Mouse (Mus musculus): ENCODE results near the gene Ptpn3. TPM values are rescaled to one million over a fixed set of nuclear protein-coding genes. Genes with fewer than 3 reads are reported as not detected.
A peak's percentile ranks its signal among the peaks of the same experiment; 100 is the strongest.

Gene Ptpn3
- 10 to 100 TPM; 18.8 to 24.3 TPM for total RNA-seq (2021)
- long read RNA-seq, experiment 1, partial matches to known transcripts, result 3 of 12 reads
- long read RNA-seq, experiment 1, other reads (novel, unspliced or antisense), result 9 of 12 reads
- long read RNA-seq, experiment 2, partial matches to known transcripts, result 6 of 33 reads
- long read RNA-seq, experiment 2, other reads (novel, unspliced or antisense), result 27 of 33 reads

DNA sequence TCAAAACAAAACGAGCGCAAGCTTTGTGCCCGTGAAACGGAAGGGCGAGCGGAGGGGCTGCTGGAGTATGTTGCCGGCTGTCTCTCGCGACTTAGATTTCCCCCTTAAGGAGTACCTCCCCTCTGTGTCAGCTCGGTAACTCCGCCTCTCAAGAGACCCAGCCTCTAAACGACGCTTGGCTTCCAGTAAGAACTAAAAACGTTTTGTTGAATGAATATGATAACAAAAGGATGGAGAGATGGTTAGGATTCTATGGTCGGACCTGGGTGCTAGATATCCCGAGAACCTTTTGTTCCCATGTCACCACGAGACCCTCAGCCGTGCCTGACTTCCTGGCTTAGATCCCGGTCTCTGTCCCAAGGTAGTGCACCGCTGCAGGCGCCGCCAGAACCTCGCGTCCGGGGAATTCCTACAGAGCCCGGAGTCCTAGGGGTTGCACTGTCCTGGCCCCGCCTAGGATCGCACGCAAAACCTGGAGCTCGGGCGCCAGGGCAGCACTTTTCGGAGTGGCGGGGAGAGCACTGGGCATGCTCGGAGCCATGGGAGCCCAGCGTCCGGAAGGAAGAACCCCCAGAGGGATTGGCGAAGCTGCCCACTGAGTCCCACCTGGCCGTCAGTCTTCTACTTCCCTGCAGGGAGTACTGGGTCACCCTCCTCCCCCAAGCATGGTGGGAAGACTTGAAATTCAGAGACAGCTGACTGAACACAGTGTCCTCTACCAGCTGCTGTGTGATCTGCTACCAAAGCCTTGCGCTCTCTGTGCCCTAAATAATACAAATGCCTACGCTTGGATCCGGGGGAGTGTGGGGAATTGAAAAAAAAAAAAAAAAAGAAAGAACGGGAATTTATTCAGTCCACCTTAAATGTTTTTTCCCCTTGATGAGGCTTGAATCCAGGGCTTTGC, at the start of gene Ptpn3:
TSS of gene Ptpn3 (minus strand) at position 428 of the 904 bp plus-strand sequence.
- DNase-seq, result peak; percentile 73
- intact Hi-C loops (cut with DNase I; ENCODE audit: low total_unique reads), result no loop called here

DNA sequence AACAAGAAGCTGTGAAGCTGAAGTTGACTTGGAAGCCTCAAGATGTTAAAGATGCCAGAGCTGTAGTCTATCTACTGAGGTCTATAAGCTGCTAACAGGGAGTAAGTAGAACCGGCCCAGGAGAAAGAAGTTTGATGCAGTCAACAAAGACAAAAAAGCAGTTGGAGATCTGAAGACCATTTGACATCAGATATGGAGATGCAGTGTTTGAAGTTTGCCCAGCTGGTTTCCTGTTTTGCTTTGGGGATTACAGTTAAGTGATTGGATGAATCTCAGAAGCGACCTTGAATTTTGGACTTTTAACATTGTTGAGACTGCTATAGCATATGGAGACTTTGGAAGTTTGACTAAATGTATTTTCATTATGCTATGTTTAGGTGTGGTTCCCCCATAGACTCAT, 48.9 kb upstream of the Ptpn3 start:
- no peak for DNase-seq
- intact Hi-C loops (cut with DNase I; ENCODE audit: low total_unique reads), result no loop called here

DNA sequence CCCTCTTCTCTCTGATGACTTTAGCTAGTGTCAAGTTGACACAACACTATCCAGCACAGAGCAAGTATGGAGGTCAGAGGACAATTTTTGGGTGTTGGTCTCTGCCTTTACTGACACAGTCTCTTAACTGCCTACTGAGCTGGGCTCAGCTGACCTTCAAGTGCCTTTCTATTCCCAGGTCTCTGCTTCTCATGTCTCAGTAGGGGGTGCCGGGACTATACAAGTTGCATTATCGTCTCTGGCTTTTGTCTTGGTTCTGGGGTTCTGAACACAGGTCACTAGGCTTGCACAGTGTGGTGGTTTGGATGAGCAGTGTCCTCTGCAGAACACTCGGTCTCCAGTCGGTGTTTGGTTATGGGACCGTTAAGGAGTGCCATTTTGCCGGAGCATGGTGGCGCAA, 42.4 kb upstream of the Ptpn3 start:
- DNase-seq, result no peak
- intact Hi-C loops (cut with DNase I; ENCODE audit: low total_unique reads), result no loop called here

DNA sequence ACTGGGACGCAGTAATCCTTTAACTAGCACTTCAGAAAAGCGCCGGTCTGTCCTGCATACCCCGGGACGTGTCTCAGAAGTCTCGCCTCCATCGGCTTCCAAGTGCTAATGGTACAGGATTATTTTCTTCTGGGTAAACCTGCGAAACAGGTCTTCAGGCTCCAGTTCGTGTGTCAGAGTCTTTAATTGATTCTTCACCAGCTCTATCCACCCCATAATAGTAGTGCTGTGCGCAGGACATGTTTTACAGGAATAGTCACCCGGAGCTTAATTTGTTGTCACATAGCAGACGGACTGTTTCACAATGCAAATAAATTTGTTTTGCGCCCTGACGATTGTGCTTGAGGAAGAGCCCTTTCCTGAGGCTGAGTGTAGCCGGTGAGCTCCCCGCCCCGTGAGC, 37.3 kb upstream of the Ptpn3 start:
- no peak for DNase-seq
- intact Hi-C loops (cut with DNase I; ENCODE audit: low total_unique reads), result no loop called here

DNA sequence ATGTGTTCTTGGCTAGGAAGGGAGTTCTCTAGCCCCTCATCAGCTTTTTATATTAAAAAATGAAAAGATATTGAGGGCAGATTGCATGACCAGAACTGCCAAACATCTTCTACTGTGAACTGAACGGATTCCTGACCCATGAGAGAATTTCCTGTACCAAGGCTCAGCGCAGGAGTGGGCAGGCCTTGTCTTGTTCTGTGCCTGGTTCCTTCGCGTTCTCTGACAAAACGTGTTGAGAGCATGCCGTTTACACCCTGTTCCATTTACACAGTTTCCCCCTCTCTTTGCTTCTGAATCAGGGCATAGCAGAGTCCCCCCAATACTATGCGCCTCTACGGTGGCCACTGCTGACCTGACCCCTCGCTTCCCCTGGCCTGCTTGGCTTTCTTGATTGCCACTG, 36.4 kb upstream of the Ptpn3 start:
- no peak for DNase-seq

DNA sequence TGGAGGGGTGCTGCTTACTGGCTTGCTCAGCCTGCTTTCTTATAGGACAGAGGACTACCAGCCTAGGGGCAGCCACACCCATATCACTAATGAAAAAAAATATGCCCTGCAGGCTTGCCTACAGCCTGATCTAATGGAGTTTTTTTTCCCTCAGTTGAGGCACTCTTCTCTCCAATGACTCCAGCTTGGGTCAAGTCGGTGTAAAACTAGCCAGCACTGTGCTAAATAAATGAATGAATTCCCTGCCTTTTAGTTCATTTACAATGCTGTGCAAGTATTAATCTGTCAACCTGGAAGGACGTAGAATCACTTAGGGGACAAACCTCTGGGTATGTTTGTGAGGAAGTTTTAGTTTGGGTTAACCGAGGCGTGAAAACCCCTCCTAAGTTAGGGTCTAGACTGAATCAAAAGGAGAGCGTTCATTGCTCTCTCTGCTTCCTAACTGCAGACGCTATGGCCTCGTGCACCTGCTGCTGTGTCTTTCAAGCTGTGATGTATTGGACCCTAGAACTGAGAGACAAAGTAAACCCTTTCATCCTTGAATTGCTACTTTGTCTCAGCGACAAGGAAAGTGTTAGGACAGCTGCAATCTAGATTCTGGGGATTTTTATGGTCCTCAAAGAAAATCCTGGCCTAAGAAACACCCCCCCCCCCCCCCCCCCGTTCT, 33.5 kb upstream of the Ptpn3 start:
- DNase-seq, result no peak
- intact Hi-C loops (cut with DNase I; ENCODE audit: low total_unique reads), result no loop called here

More for the DNA sequence above, 36.4 kb upstream of the Ptpn3 start:
- intact Hi-C loops (cut with DNase I; ENCODE audit: low total_unique reads), result no loop called here

DNA sequence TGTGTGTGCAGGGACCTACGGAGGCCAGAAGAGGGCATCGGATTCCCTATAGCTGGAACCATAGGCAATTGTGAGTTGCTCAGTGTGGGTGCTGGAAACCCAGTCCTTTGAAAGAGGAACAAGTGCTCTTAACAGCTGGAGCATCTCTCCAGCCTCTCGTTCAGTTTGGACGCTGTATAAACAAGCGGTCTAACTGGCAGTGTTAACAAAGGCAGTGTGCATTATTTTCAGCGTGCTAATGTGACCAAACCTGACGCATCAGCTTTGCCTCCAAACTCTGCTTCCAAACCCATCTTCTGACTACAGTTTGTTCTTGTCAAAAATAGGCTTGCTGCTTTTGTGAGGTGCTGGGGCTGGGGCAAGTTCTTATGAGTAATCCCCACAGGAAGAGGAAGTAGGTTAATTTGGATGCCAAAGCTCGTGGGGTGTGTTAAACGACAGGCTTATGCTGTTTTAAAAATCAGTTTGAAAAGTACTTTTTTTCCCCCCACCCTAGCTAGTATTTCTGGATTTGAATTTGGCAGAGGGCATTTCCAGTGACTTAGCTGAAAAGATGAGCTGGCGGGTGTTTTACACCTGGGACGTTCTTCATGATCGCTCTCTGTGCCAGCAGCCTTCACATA, 32.4 kb upstream of the Ptpn3 start:
- DNase-seq, result no peak
- intact Hi-C loops (cut with DNase I; ENCODE audit: low total_unique reads), result no loop called here

DNA sequence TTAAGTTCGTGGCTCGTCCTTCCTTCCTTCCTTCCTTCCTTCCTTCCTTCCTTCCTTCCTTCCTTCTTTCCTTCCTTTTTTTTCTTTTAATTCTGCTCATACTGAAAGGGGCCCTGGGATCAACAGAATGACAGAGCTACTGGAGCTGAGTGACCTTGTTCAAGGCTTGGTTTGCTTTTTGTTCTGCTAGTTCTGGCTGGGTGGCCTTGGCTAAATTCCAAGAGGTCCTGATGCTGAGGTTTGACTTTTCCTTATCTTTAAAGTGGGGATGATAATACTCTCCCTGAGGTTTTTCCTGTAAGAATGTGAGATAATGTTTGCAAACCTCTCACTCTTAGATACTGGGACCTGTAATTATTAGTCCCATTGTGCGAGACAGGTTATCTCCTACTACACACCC, 30.9 kb upstream of the Ptpn3 start:
- intact Hi-C loops (cut with DNase I; ENCODE audit: low total_unique reads), result no loop called here
- DNase-seq, result no peak

DNA sequence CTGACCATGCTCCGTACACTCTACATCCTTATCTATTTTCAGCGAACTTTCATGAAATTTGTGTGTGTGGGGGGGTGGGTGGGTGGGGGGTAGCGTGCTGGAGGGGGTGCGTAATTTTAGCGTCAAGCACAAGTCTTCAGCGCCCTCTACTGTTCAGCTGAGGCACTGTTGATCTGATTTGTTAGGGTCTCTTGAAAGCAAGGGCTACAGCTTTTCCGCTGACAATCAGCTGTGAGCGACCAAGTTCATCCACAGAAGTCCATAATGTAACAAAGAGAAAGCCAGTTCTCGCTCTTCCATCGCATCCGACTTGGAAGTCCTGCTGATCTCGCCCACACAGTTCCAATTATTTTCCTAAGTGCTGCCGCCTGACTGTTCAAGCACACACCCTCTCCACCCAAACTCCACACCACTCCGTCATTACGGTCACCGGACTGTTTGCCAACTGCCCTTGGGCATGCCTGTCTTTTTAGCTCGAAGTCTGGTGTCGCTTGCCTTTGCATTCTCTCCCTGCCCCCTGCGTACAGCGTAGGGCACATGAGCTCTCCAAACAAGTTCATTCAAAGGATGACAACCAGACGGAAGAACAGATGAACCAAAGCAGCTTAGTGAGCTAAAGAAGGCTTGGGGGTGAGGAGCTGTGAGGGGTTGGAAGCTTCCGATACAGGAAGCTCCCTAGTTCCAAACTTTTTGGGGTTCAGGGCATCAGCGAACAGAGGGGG, 19.1 kb upstream of the Ptpn3 start:
- intact Hi-C loops (cut with DNase I; ENCODE audit: low total_unique reads), result loop anchor here (5.0 kb wide), 2 partner anchors 253 to 303 kb away; no protein-coding TSS in a partner anchor
- peak; percentile 20 for DNase-seq

DNA sequence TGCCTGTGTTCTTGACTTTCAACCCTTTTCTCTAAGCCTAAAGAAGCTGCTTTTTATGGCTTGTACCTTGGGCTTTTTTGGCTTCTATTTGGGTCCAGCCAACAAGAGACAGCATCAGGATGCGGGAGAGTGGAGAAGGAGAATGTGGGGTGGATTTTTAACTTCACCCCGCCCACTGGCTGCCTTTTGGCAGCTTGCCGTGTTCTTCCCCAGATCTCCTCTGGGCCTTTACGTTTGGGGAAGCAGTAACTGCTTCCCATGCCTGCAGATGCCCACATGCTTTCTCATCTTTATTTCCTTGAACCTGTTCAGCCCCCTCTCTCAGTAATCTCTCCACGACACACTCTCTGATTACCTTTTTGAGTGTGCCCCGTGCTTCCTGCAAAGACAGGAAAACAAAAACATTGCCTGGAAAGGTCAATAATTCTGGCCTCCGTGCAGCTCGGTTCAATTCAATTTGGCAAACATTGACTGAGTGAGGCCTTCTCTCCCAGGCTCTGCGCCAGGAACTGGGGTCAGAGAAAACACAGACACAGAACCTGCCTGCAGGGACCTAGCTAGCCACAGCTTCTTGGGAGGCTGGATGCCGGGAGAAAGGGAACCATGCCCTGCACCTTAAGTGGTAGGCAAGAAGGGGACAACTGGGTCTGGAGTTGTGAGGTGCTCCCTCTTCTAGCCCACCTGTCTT, 17.0 kb upstream of the Ptpn3 start:
- intact Hi-C loops (cut with DNase I; ENCODE audit: low total_unique reads), result no loop called here
- DNase-seq, result no peak

DNA sequence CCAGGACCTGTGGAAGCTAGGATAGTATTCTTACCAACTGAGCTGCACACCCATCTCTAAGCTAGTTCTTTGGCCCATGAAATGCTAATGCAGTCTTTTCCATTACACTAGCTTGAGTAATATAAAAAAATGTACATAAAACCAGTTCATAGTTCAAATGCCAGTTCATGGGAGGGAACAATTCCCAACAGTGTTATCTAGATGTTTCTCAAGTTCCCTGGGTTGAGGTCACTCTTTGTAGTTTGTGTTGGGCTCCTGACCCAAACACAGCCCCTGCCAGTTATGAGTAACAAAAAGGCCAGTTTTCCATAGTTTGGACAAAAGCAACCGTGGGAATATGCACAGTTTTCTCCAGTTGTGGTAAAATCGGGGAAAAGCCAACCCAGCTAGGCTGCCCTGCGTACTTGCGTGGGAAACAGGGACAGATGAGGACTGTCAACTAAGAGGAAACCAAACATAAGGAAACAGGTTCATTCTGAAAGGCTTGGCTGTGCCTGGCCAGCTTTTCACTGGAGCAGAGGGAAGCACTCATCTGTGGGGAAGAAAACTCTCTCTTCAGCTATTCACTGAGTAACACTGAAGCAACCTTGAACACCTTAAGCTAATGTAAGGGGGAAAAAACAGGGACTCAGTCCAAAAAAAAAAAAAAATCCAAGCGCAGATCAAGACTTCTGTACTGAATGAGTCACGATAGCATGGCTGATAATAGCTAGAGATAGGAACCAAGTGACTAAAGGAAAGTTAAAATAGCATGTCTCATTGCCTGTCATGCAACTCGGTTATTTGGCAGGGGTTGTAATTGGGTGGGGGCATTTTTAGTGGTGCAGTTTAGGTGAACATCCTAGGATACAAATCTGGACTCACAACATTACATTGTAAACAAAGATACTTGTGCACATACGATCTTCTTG, 10.9 kb upstream of the Ptpn3 start:
- intact Hi-C loops (cut with DNase I; ENCODE audit: low total_unique reads), result no loop called here

DNA sequence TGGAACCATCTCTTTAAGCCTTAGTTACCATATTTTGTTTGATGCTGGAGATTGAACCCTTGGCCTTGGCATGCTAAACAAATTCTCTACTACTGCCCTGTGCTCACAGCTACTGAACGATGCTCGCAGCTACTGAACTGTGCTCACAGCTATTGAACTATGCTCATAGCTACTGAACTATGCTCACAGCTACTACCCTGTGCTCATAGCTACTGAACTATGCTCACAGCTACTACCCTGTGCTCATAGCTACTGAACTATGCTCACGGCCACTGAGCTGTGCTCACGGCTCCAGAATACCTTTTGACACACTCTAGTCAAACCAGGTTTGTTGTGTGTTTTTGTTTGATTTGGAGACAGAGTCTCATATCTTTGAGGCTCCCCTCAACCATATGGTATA, 10.1 kb upstream of the Ptpn3 start:
- no peak for DNase-seq
- intact Hi-C loops (cut with DNase I; ENCODE audit: low total_unique reads), result no loop called here

More for the DNA sequence above, 10.9 kb upstream of the Ptpn3 start:
- DNase-seq, result no peak

DNA sequence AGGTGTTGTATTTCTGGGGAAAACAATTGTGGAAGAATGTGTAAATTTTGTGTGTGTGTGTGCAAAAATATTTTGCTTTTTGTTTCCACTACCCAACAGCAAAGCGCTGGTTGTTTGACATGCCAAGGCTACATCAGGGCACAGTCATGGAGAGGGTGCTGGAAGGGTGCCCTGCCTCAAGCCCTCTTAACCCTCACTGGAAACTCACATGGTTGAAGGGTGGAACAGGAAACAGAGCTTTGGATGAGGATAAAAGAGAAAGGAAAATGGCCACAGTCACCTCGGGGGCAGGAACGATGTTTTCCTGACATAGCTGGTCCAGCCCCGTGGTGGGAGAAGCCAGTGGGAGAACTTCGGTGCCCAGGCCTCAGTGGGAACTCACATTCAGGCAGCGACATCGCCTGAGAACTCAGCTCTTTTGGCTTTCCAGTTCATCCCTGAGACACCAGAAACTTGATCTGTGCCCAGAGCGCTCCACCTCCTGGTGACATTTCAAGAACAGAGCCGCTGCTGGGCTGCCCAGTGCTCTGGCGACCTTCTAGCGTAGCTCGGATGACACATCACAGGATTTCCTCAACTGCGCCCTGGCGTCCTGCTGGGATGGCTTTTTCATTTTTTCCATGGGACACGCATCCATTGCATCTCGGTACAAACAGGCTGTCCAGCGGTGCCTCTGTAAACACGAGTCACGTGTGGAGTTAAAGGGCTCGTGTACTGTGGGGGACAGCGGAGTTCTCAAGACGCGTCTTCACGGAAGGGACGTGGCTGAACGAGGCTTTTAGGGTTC, 6.8 kb upstream of the Ptpn3 start:
- DNase-seq, result peak; percentile 20
- intact Hi-C loops (cut with DNase I; ENCODE audit: low total_unique reads), result no loop called here

DNA sequence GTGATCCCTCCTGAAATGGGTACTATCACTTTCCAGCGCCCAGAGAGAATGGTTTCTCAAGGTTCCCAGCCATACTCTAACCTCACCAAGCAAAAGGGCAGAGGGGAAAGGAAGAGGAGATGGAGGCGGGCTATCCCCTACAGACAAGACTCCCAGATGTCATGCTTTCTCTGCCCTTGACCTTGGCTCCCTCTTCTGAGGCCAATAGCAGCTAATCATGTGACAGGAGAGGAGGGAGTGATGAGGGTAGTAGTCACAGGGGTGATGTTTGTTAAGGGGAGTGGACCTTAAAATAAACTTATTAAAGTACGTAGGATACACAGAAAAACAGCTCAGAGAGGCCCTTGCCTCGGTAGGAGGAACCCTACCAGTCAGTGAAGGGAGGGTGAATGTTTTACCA, 6.1 kb upstream of the Ptpn3 start:
- intact Hi-C loops (cut with DNase I; ENCODE audit: low total_unique reads), result no loop called here
- DNase-seq, result no peak

DNA sequence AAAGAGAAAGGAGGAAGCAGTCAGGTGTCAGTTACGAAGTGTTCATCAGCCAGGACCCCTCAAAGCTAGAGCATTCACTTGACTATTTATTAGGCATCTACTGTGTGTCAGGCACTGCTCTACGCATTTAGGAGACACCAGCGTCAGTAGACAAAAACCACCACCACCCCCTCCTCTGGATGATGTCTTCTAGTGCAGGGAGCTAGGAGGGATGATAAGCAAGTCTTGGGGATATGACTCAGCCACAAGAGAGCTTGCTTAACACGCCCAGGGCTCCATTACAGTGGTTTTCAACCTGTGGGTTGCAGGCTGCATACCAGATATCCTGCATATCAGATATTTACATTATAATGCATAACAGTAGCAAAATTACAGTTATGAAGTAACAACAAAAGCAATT, 4.6 kb upstream of the Ptpn3 start:
- DNase-seq, result no peak
- intact Hi-C loops (cut with DNase I; ENCODE audit: low total_unique reads), result no loop called here

DNA sequence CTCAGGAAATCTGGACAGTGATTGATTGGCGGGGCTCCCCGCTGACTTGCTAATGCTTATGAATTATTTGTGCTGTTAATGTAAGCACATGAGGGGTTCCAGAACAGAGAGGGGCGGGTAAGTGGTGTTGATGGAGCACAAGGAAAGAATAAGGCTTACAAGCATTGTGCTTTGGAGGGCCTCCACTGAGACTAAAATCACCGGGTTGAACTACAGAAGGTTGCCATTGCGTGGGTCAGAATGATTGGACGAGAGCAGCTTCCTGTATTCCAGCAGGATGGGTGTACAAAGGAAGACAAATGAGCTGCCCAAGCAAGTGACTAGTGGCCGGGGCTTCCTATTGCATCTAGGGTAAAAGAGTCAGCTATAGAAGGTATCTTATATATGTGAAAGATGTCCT, 4.0 kb upstream of the Ptpn3 start:
- no peak for DNase-seq
- intact Hi-C loops (cut with DNase I; ENCODE audit: low total_unique reads), result no loop called here
